Mouse (Mus musculus): ENCODE data around the gene Ddx54.

- no peak for TF ChIP-seq ZNF384 (IDR thresholded peaks at IDR 0.05; ENCODE audit: low read depth, low read length)
- TF ChIP-seq ZC3H11A (IDR thresholded peaks at IDR 0.05; ENCODE audit: borderline replicate concordance, low read depth, low read length), result no peak
- no peak for TF ChIP-seq MAFK (IDR thresholded peaks at IDR 0.05; ENCODE audit: insufficient read depth, low read depth, low read length)
Measured at GRCm38 (mm10) chr5:120579898-120580626, 32.5 kb upstream of the Ddx54 start.

Data from ES-E14 (cell line).